Mouse (Mus musculus) layer of hippocampus, postnatal 36 days (tissue): ENCODE measurements around the gene Tmem196. TPM values are rescaled to one million over a fixed set of nuclear protein-coding genes. Genes with fewer than 3 reads are reported as not detected.
"Not testable (repeated sequence)": the region's sequence is repeated elsewhere in the genome, so short reads cannot be mapped to it uniquely, and the experiment has no call there.

ENCODE experiments used
- DNase-seq, 2 experiments: peaks; one replicate each; pipeline ENCODE4 v3.0.0; 2022
- total RNA-seq, 2 experiments: library from RNA; stranded (reverse); gene quantifications; 2 replicates each; pipeline ENCODE4 v1.2.3; 2021

The Tmem196 gene
- total RNA-seq, result 1 to 10 TPM; 8.0 to 8.8 TPM

DNA sequence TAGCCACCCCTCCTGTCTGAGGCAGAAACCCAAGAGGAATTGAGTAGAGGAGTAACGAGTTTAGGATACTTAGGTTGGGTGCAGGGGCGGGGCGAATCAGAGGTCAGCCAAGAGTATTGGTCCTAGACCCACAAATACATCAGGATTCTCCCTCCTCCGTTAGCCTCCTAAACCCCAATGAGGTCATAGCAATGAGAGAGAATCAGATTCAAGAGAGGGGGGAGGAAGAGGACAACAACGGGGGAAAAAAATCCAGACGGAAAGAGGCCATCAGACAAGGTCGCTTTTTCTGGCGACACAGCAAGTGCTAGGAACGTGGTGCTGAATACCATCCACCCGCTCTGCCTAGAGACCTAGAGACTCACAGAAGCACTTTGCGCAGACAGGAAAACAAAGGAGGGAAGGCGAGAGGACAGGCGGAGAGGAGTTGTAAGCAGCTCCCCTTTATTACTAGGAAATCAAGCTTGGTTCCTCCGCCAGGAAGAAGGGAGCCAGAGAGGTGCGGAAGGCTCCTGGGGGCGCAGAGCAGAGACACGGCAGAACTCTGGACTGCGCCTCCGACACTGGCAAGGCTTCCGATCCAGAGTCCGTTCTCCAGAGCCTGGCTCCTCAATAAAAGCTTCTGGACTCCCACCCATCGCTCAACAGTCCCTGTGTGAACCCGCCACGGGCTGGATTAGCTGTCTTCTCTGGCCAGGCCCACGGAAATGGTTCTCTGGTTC, at the start of gene Tmem196:
Gene Tmem196, plus strand, starts transcription at position 234 of the 722 bp plus-strand sequence.
- DNase-seq, result peak; percentile 12 to 17

DNA sequence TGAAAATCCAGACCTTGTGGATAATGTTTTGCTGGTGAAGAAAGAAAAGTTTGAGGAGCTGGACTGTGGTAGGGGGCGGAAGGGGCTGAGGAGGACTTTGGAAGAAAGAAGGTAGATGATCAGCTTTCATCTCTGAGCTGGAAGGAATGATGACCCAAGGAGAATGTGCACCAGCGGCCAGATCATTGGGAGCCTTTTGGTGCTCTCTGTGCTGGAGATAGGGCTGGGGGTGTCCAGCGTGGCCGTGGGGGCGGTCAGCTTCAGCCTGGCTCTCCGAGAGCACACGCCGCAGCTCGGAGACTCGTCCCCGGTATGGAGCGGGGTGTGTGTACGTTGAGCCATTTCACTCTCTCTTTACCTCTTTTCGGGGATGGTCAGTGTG, 680 bp downstream of the Tmem196 start:
- DNase-seq, result no peak

DNA sequence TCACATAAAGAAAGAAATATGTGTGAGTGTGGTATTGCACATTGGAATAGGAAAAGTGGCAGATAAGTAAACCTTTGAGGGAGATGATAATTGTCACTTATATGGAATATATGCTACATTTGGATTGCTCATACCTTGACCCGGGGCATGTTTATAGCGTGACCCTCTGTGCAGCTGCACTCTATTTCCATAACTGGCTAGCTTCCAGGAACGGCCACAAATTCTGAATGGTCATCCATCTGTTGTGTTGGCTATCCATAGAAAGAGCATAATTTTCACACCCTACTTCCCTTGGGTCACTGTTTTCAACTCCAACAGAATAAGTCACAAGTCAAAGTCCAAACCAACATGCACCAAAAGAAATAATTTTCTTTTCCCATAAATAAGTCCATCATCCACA, 11.4 kb downstream of the Tmem196 start:
- DNase-seq, result no peak

DNA sequence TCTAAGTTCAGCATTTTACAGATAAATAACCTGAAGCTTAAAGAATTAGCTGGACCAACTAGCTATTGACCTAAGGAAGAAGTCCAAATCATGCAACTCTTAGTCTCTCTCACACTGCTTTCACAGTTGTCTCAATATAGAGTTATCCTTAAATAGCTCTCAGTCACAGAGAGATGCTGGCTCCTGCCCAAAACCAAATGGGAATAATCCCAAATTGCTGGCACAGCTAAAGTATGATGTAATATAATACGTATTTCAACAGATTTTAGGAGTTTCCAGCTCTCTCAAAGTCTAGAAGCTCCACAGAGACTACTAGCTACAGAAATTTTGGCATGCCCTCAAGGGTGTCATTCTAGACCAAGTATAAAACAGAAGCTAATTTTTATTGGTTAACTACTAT, 15.1 kb downstream of the Tmem196 start:
- DNase-seq, result peak in 1 of 2 experiments; percentile 18

DNA sequence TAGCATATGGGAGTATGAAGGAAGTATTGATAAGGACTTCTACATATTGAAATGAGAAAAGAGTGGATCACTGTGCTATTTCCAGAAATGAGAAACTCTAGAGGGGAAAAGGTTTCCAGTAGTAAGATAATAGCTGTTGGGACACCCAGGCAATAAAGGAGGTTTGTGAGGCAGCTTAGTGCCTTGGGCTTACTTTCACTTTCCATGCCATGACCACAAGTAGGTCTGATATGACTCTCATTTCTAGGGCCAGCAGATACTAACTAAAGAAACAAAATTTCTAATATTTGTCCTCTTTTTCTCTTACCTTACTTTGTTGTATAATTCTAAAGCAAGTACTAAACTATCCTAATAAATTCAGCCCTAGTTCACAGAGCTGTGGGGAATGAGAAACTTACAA, 19.8 kb downstream of the Tmem196 start:
- no peak for DNase-seq

DNA sequence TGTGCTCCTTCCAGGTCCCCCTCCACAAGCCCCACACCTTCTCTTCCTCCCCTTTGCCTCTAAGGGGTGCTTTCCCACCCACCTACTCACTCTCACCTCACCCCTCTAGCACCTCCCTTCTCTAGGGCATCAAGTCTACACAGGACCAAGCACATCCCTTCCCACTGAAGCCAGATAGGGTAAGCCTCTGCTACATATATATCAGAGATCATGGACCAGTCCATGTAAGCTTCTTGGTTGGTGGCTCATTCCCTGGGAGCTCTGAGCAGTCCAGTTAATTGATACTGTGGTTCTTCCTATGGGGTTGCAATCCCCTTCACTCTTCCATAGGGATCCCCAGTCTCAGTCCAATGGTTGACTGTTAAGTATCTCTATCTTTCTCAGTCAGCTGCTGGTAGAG, 24.4 kb downstream of the Tmem196 start:
- no peak for DNase-seq

DNA sequence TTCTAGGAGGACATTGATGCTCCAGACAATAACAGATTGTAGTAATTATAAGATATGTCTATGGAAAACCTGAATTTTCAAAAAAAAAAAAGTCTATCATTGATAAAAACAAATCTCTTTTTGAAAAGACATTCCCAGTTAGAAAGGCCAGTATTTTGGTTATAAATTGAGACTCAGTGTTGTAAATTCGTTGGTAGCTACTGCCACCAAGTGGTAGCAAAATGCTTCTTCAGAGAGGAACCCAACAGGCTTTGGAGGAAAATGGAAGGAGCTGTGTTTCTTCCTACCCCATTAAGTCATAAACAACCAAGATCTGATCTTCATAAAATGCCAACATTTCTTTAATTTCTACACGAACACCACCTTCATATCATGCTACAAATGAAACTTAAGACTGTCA, 36.1 kb downstream of the Tmem196 start:
- peak in 1 of 2 experiments; percentile 21 for DNase-seq

DNA sequence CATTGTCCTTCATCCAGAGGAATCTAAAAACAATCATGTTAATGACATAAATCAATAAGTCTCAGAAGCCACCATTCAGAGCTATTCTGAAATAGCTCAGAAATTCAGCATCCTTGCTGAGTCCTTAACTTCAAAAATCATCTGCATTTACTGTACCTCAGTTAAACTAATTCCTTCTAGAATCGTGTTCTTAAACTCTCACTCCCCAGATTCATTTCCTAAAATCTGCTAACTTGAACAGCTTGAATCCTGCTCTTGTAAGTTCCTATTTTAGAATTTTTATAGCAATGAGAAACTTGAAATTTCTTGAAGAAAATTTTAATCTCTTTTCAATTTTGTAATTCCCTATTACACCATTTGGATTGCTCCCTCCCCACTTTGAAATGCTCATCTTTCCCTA, 52.6 kb downstream of the Tmem196 start:
- DNase-seq, result no peak

DNA sequence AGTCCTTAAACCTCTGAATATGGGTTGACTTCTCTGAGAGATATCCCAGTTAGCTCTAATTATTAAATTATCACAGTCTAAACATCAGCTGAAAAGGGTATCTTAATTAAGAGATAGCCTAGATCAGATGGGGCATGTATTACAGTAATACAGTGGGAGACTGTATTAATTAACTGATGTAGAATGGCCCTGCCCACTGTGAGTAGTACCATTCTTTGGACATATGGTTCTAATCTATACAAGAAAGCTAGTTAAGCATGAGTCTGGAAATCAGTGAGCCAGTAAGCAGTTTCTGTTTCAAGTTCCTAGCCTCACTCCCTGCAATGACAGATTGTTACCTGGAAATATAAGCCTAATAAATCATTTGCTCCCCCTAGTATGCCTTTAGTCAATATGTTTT, 58.7 kb downstream of the Tmem196 start:
- no peak for DNase-seq

DNA sequence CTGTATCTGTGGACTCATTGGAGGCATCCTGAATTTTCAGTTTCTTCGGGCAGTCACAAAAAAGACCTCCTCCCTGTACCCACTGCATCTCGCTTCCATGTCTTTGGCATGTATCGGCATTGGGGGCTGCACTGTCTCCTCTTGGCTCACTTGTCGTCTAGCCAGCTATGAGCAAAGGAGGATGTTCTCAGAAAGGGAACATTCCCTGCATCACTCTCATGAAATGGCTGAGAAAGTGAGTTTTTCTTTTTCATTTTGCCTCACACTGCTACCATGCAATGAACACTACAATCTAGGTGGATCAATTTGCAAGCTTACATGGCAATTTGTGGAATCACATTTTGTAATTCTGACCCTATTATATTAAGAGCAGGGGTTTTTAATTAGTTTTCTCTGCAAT, 69.1 kb downstream of the Tmem196 start:
- no peak for DNase-seq

DNA sequence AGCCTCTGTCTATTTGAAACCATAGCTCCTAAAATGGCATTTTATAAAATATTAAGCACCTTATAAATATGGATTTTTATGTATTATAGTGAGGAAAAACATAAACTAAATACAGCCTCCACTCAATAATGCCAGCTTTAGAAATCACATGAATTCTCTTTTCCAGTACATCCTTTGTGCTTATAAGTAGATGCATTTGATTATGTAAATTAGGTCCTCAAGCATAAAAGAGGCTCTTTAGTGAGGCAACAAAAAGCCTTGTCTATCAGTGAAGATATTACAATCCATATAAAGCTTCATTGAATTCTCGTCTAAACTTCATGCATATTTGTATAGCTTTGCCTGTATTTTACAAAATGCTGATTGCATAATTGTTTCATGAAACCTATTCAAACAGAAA, 69.6 kb downstream of the Tmem196 start:
- no peak for DNase-seq

DNA sequence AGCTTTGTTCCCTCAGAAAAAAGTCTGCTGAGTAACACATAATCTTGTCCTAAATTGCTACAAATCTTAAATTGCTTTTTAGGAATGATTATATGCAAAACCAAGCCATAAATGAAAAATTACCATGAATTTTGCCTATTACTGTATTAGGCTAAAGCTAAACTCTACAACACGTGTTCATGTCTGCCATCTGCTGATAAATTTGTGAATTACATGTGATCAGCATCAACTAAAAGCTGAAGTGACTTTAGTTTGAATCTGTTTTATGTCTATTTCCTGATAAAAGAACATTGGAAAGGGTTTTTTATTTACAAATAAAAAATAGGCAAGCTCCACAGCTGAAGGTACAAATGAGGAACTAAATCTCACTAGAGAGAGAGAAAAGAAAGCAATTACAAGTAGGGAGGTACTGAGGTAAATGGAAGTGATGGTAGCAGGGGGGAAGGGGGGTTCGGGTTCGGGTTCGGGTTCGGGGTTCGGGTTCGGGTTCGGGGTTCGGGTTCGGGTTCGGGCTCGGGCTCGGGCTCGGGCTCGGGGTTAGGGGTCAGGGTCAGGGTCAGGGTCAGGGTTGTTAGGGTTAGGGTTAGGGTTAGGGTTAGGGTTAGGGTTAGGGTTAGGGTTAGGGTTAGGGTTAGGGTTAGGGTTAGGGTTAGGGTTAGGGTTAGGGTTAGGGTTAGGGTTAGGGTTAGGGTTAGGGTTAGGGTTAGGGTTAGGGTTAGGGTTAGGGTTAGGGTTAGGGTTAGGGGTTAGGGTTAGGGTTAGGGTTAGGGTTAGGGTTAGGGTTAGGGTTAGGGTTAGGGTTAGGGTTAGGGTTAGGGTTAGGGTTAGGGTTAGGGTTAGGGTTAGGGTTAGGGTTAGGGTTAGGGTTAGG, 82.7 kb downstream of the Tmem196 start:
- DNase-seq, result not testable (repeated sequence)
